Mouse (Mus musculus): ENCODE data around the gene Irs3. TPM values are rescaled to one million over a fixed set of nuclear protein-coding genes. Genes with fewer than 3 reads are reported as not detected.
A peak's percentile ranks its signal among the peaks of the same experiment; 100 is the strongest.

The Irs3 gene
- polyA plus RNA-seq, 1 experiment from 2014 or later, result 0.21 TPM

- peak; percentile 37 for ATAC-seq (replicated peaks; ENCODE audit: insufficient number of reproducible peaks, insufficient read depth, low FRiP score, low read depth)
- Histone ChIP-seq H3K27ac (peak overlapping the region; percentile 91), H3K4me2 (peak overlapping the region; percentile 91), H3K36me3 (peaks cover 11% of the 10 kb centered on the region), H3K4me3 (peak overlapping the region; percentile 81), H3K9me3 (replicated peaks) (no peaks in the 10 kb centered on the region), H3K9ac (peak overlapping the region; percentile 80), H3K27me3 (no peaks in the 10 kb centered on the region), H3K4me1 (replicated peaks) (peaks cover 21% of the 10 kb centered on the region)
- WGBS, result 2% methylated on average over 19 of the region's 19 CpGs
Measured at GRCm38 (mm10) chr5:137600281-137600618, 45.3 kb downstream of the Irs3 start.

GRCm38 (mm10) chr5:137599600-137599999 is 45.9 kb downstream of the Irs3 start:
- no peaks in the 10 kb centered on the region for H3K9me3 ChIP-seq (replicated peaks)
- WGBS, result 55% methylated on average over 9 of the region's 9 CpGs
- peak overlapping the region; percentile 91 for H3K4me2 ChIP-seq
- H3K4me1 ChIP-seq (replicated peaks), result peaks cover 21% of the 10 kb centered on the region
- no peaks in the 10 kb centered on the region for H3K27me3 ChIP-seq
- H3K4me3 ChIP-seq, result peak overlapping the region; percentile 81
- peaks cover 10% of the 10 kb centered on the region for H3K36me3 ChIP-seq
- no peak for ATAC-seq (replicated peaks; ENCODE audit: insufficient number of reproducible peaks, insufficient read depth, low FRiP score, low read depth)
- H3K9ac ChIP-seq, result peak overlapping the region; percentile 80
- peak overlapping the region; percentile 91; the same call in 1 of the 2 replicates for H3K27ac ChIP-seq

GRCm38 (mm10) chr5:137598100-137598826 is 47.3 kb downstream of the Irs3 start:
- Histone ChIP-seq H3K9me3 (replicated peaks) (no peaks in the 10 kb centered on the region), H3K4me3 (no peak overlapping the region), H3K4me2 (no peak overlapping the region), H3K27me3 (no peaks in the 10 kb centered on the region), H3K9ac (no peak overlapping the region), H3K27ac (no peak overlapping the region), H3K36me3 (peaks cover 6% of the 10 kb centered on the region), H3K4me1 (replicated peaks) (peaks cover 20% of the 10 kb centered on the region)
- no peak for ATAC-seq (replicated peaks; ENCODE audit: insufficient number of reproducible peaks, insufficient read depth, low FRiP score, low read depth)
- 69% methylated on average over 2 of the region's 2 CpGs for WGBS

GRCm38 (mm10) chr5:137597625-137598024 is 47.9 kb downstream of the Irs3 start:
- no peak for ATAC-seq (replicated peaks; ENCODE audit: insufficient number of reproducible peaks, insufficient read depth, low FRiP score, low read depth)
- Histone ChIP-seq H3K36me3 (peaks cover 6% of the 10 kb centered on the region), H3K4me2 (no peak overlapping the region), H3K4me3 (no peak overlapping the region), H3K9ac (no peak overlapping the region), H3K27ac (no peak overlapping the region), H3K9me3 (replicated peaks) (no peaks in the 10 kb centered on the region), H3K4me1 (replicated peaks) (peaks cover 17% of the 10 kb centered on the region), H3K27me3 (no peaks in the 10 kb centered on the region)
- WGBS, result 91% methylated on average over 6 of the region's 6 CpGs

- Histone ChIP-seq H3K9me3 (replicated peaks) (no peaks in the 10 kb centered on the region), H3K4me3 (no peak overlapping the region), H3K27ac (no peak overlapping the region; the same call in 1 of the 2 replicates), H3K36me3 (peaks cover 6% of the 10 kb centered on the region), H3K4me2 (peak overlapping the region; percentile 18; the same call in 1 of the 2 replicates), H3K9ac (no peak overlapping the region), H3K4me1 (replicated peaks) (peaks cover 13% of the 10 kb centered on the region), H3K27me3 (no peaks in the 10 kb centered on the region)
- WGBS, result 35% methylated on average over 30 of the region's 30 CpGs
- ATAC-seq (replicated peaks; ENCODE audit: insufficient number of reproducible peaks, insufficient read depth, low FRiP score, low read depth), result no peak
Measured at GRCm38 (mm10) chr5:137596601-137597261, 48.8 kb downstream of the Irs3 start.

- Histone ChIP-seq H3K9ac (no peak overlapping the region), H3K27me3 (no peaks in the 10 kb centered on the region), H3K9me3 (replicated peaks) (no peaks in the 10 kb centered on the region), H3K4me2 (no peak overlapping the region), H3K4me3 (no peak overlapping the region), H3K27ac (no peak overlapping the region), H3K36me3 (peaks cover 6% of the 10 kb centered on the region), H3K4me1 (replicated peaks) (peaks cover 13% of the 10 kb centered on the region)
- ATAC-seq (replicated peaks; ENCODE audit: insufficient number of reproducible peaks, insufficient read depth, low FRiP score, low read depth), result no peak
- WGBS, result 77% methylated on average over 7 of the region's 7 CpGs
Measured at GRCm38 (mm10) chr5:137595921-137596320, 49.6 kb downstream of the Irs3 start.

Other genes starting within 250 kb of the Irs3 start
- gene Zan, start 168.7 kb downstream of the Irs3 start, polyA plus RNA-seq (2015; fragmentation: Nextera tagmentation; extraction: Ambion mirVana), result 0.05 and 0.11 TPM in 2 replicates
- 37.4 and 38.6 TPM in 2 replicates for gene Pop7, start 143.2 kb downstream of the Irs3 start, polyA plus RNA-seq (2015; fragmentation: Nextera tagmentation; extraction: Ambion mirVana)
- 8.9 and 10.4 TPM in 2 replicates for gene Gigyf1, start 127.2 kb downstream of the Irs3 start, polyA plus RNA-seq (2015; fragmentation: Nextera tagmentation; extraction: Ambion mirVana)
- not detected in 2 replicates for gene Epo, start 112.5 kb downstream of the Irs3 start, polyA plus RNA-seq (2015; fragmentation: Nextera tagmentation; extraction: Ambion mirVana)
- gene Gnb2, start 112.2 kb downstream of the Irs3 start, polyA plus RNA-seq (2015; fragmentation: Nextera tagmentation; extraction: Ambion mirVana), result 244 and 306 TPM in 2 replicates
- 0.13 and 2.1 TPM in 2 replicates for gene Actl6b, start 92.2 kb downstream of the Irs3 start, polyA plus RNA-seq (2015; fragmentation: Nextera tagmentation; extraction: Ambion mirVana)
- gene Tfr2, start 75.9 kb downstream of the Irs3 start, polyA plus RNA-seq (2015; fragmentation: Nextera tagmentation; extraction: Ambion mirVana), result 0.31 and 1.3 TPM in 2 replicates
- gene Mospd3, start 44.7 kb downstream of the Irs3 start, polyA plus RNA-seq (2015; fragmentation: Nextera tagmentation; extraction: Ambion mirVana), result 17.1 and 26.5 TPM in 2 replicates
- gene Pcolce, start 31.9 kb downstream of the Irs3 start, polyA plus RNA-seq (2015; fragmentation: Nextera tagmentation; extraction: Ambion mirVana), result 117 and 129 TPM in 2 replicates
- gene Fbxo24, start 16.7 kb downstream of the Irs3 start, polyA plus RNA-seq (2015; fragmentation: Nextera tagmentation; extraction: Ambion mirVana), result 0.11 and 0.23 TPM in 2 replicates
- 20.7 and 26.7 TPM in 2 replicates for gene Lrch4, start 16.6 kb downstream of the Irs3 start, polyA plus RNA-seq (2015; fragmentation: Nextera tagmentation; extraction: Ambion mirVana)
- 7.1 and 12.2 TPM in 2 replicates for gene Gm20605, start 16.5 kb downstream of the Irs3 start, polyA plus RNA-seq (2015; fragmentation: Nextera tagmentation; extraction: Ambion mirVana)
- 4.0 and 6.0 TPM in 2 replicates for gene Sap25, start 4.4 kb downstream of the Irs3 start, polyA plus RNA-seq (2015; fragmentation: Nextera tagmentation; extraction: Ambion mirVana)
- 19.3 and 21.7 TPM in 2 replicates for gene Agfg2, start 39.0 kb upstream of the Irs3 start, polyA plus RNA-seq (2015; fragmentation: Nextera tagmentation; extraction: Ambion mirVana)
- gene Nyap1, start 95.9 kb upstream of the Irs3 start, polyA plus RNA-seq (2015; fragmentation: Nextera tagmentation; extraction: Ambion mirVana), result 1.2 and 1.6 TPM in 2 replicates
- 130 and 164 TPM in 2 replicates for gene Tsc22d4, start 100.0 kb upstream of the Irs3 start, polyA plus RNA-seq (2015; fragmentation: Nextera tagmentation; extraction: Ambion mirVana)
- gene Ppp1r35, start 133.1 kb upstream of the Irs3 start, polyA plus RNA-seq (2015; fragmentation: Nextera tagmentation; extraction: Ambion mirVana), result 21.1 and 25.5 TPM in 2 replicates
- gene Mepce, start 141.9 kb upstream of the Irs3 start, polyA plus RNA-seq (2015; fragmentation: Nextera tagmentation; extraction: Ambion mirVana), result 5.3 and 7.6 TPM in 2 replicates
- 7.8 and 11.4 TPM in 2 replicates for gene Zcwpw1, start 142.1 kb upstream of the Irs3 start, polyA plus RNA-seq (2015; fragmentation: Nextera tagmentation; extraction: Ambion mirVana)
- gene Pilra, start 190.6 kb upstream of the Irs3 start, polyA plus RNA-seq (2015; fragmentation: Nextera tagmentation; extraction: Ambion mirVana), result 1.8 and 2.2 TPM in 2 replicates
- gene Pilrb1, start 212.4 kb upstream of the Irs3 start, polyA plus RNA-seq (2015; fragmentation: Nextera tagmentation; extraction: Ambion mirVana), result 0.58 and 0.61 TPM in 2 replicates
- 1.5 and 3.4 TPM in 2 replicates for gene Pilrb2, start 226.1 kb upstream of the Irs3 start, polyA plus RNA-seq (2015; fragmentation: Nextera tagmentation; extraction: Ambion mirVana)

Data from heart, embryonic 15.5 days (tissue).